Mouse (Mus musculus) liver, adult 2 months (tissue): ENCODE results near the gene Cckbr. TPM values are rescaled to one million over a fixed set of nuclear protein-coding genes. Genes with fewer than 3 reads are reported as not detected.
"Not testable (repeated sequence)": the region's sequence is repeated elsewhere in the genome, so short reads cannot be mapped to it uniquely, and the experiment has no call there.

Experiments used
- DNase-seq: peaks from one replicate; pipeline ENCODE4 v3.0.0-alpha.2; 2011; ENCODE audit warnings: low read depth, low spot score; ENCODE audit errors: extremely low read depth
- H3K27ac ChIP-seq: fragments of 200-500 bp; replicated peaks from 2 replicates; pipeline ENCODE4 v1.5.1; 2012; ENCODE audit warnings: low read depth, mild to moderate bottlenecking, control low read depth, inconsistent platforms, low read length; ENCODE audit not compliant: insufficient read depth
- H3K27me3 ChIP-seq: fragments of 200-500 bp; 2 replicates; pipeline ENCODE4 v1.6.1; 2012; ENCODE audit warnings: mild to moderate bottlenecking, moderate library complexity, low read length, inconsistent platforms; ENCODE audit not compliant: control insufficient read depth, insufficient read depth
- H3K36me3 ChIP-seq: fragments of 200-500 bp; 2 replicates; pipeline ENCODE4 v1.6.1; 2012; ENCODE audit warnings: low read length, inconsistent platforms; ENCODE audit not compliant: control insufficient read depth, insufficient read depth
- H3K4me1 ChIP-seq: fragments of 200-500 bp; 2 replicates; pipeline ENCODE4 v1.6.1; 2011; ENCODE audit warnings: low read length; ENCODE audit not compliant: control insufficient read depth, insufficient read depth
- H3K4me3 ChIP-seq: fragments of 200-500 bp; 2 replicates; pipeline ENCODE4 v1.5.1; 2011; ENCODE audit warnings: low read depth, mild to moderate bottlenecking, control low read depth, low read length, moderate library complexity; ENCODE audit not compliant: insufficient read depth
- H3K79me2 ChIP-seq: fragments of 200-500 bp; 2 replicates; pipeline ENCODE4 v1.6.1; 2012; ENCODE audit warnings: inconsistent platforms, mild to moderate bottlenecking, low read length, moderate library complexity; ENCODE audit not compliant: control insufficient read depth, insufficient read depth
- H3K9ac ChIP-seq: fragments of 200-500 bp; 2 replicates; pipeline ENCODE4 v1.6.1; 2012; ENCODE audit warnings: low read depth, mild to moderate bottlenecking, control low read depth, inconsistent platforms, low read length
- CTCF ChIP-seq: fragments of 200-500 bp; IDR thresholded peaks from 2 replicates; pipeline ENCODE4 v1.5.1; 2011; ENCODE audit warnings: low read depth, low read length, control low read depth
- POLR2A ChIP-seq: fragments of 200-500 bp; IDR thresholded peaks from 2 replicates; pipeline ENCODE4 v1.6.1; 2011; ENCODE audit warnings: low read length, control low read depth; ENCODE audit not compliant: insufficient read depth; ENCODE audit errors: extremely low read depth
- WGBS: fragments of 180-500 bp; shearing (Covaris S2); methylation state at CpG from one replicate; pipeline ENCODE4 v1.1.7; 2018; 5-methylcytosine and 5-hydroxymethylcytosine counted together
- polyA plus RNA-seq: library from polyadenylated mRNA; depleted of rRNA; stranded (reverse); fragments of >200 nt; gene quantifications from 2 replicates; pipeline ENCODE4 v1.2.3, GENCODE M21; 2012
- total RNA-seq: library from RNA; depleted of rRNA; stranded (reverse); fragments of >200 nt; gene quantifications from 2 replicates; pipeline ENCODE4 v1.2.3, GENCODE M21; 2014

The Cckbr gene
- total and polyA plus RNA-seq, 2 experiments, result not detected

DNA sequence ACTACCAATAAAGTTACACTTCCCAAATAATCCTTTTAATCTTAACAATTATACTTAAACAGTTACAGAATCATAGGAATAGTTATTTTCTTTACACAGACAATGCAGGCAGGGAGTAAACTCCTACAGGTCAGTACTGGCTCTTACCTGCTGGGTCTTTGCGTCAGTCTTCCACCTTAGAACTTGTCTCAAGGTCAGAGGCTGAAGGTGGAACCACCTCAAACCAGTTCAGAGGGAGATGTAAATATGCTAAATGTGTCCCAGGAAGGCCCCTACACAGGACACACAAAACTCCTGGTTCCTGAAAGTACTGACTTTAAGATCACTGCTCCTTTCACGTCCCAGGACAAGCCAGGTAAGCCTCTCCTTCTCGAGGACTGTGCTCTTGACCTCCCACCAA, 19.5 kb downstream of the Cckbr start:
- H3K79me2 ChIP-seq, result no peaks in the 10 kb centered on the region
- no peak for DNase-seq
- H3K4me3 ChIP-seq, result no peak overlapping the region
- H3K36me3 ChIP-seq, result no peaks in the 10 kb centered on the region
- no peak overlapping the region for H3K9ac ChIP-seq
- H3K27me3 ChIP-seq, result no peaks in the 10 kb centered on the region
- H3K27ac ChIP-seq, result no peak overlapping the region
- no peak for TF ChIP-seq POLR2A
- TF ChIP-seq CTCF, result no peak
- WGBS, result 77% methylated on average over 3 of the region's 3 CpGs
- H3K4me1 ChIP-seq, result no peaks in the 10 kb centered on the region

DNA sequence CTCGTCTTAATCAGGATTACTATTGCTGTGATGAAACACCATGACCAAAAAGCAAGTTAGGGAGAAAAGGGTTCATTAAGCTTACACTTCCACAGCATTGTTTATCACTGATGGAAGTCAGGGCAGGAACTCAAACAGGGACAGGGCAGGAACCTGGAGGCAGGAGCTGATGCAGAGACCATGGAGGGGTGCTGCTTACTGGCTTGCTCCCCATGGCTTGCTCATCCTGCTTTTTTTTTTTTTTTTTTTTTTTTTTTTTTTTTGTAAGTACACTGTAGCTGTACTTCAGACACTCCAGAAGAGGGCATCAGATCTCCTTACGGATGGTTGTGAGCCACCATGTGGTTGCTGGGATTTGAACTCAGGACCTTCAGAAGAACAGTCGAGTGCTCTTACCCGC, 27.8 kb downstream of the Cckbr start:
- H3K79me2 ChIP-seq, H3K27ac ChIP-seq, H3K27me3 ChIP-seq, H3K9ac ChIP-seq, DNase-seq, H3K4me1 ChIP-seq, H3K4me3 ChIP-seq, H3K36me3 ChIP-seq: not testable (repeated sequence)
- 76% methylated on average over 4 of the region's 4 CpGs for WGBS

DNA sequence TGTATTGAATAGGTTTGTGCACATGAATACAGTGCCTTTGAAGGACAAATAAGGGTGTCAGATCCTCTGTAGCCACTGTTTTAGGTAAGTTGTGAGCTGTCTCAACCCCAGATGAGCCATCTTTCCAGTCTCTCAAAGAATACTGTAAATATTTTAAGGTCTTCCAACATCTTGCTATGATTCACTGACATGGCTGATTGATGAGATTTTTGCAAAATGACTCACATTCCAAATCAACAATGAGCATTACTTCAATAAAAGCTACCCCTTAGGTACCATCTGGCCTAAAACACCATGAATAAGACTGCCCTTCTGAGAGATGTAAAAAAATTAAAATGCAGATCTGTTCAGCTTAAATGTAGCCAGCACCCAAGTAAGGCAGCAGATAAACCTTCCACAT, 33.0 kb downstream of the Cckbr start:
- no peak overlapping the region for H3K27ac ChIP-seq
- H3K79me2 ChIP-seq, result no peaks in the 10 kb centered on the region
- no peaks in the 10 kb centered on the region for H3K4me1 ChIP-seq
- TF ChIP-seq POLR2A (no peak), CTCF (no peak)
- H3K4me3 ChIP-seq, result no peak overlapping the region
- H3K27me3 ChIP-seq, result no peaks in the 10 kb centered on the region
- DNase-seq, result no peak
- H3K36me3 ChIP-seq, result no peaks in the 10 kb centered on the region
- H3K9ac ChIP-seq, result no peak overlapping the region

DNA sequence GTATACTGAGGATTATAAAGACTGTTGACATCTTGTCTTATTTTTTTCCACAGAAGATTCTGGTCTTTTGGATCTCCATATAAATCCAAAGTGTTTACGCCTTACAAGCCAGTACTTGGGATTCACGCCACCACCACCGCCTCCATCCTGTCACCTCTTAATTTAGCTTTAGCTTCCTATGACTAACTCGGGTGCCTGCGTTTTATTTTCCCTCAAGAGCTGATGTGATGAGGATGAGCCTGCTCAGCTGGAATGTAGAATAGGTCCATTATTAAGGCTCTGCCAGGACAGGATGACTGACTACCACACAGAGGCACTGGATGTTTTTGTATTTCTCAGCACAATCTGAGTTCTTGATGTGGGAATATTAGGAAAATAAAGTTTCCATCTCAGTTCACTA, 40.0 kb downstream of the Cckbr start:
- 82% methylated on average over 5 of the region's 5 CpGs for WGBS

DNA sequence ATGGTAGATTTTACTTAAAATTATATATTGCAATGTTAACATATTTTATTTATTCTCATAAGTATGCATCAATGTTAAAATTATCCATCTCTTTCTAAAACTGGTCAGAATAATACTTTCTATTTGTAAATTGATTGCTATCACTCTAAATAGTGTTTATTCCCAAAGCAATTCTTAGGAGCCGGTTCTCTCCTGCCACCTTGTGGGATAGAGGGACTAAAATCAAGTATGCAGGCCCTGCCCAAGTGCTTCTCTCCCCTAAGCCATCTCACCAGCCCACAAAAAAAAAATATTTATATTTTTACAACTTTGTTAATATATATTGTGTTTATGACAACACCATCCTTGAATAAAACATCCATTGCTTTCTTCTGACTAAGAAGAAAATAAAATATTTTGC, 47.1 kb downstream of the Cckbr start:
- WGBS, result 54% methylated on average over 1 of the region's 1 CpGs
- TF ChIP-seq CTCF (no peak), POLR2A (no peak)
- no peak overlapping the region for H3K9ac ChIP-seq
- H3K4me3 ChIP-seq, result no peak overlapping the region
- no peak for DNase-seq
- H3K4me1 ChIP-seq, result no peaks in the 10 kb centered on the region
- no peaks in the 10 kb centered on the region for H3K27me3 ChIP-seq
- no peak overlapping the region for H3K27ac ChIP-seq
- H3K79me2 ChIP-seq, result no peaks in the 10 kb centered on the region
- H3K36me3 ChIP-seq, result no peaks in the 10 kb centered on the region

More for the DNA sequence above, 40.0 kb downstream of the Cckbr start:
- H3K27me3 ChIP-seq, H3K36me3 ChIP-seq, H3K4me3 ChIP-seq, H3K79me2 ChIP-seq, H3K27ac ChIP-seq, DNase-seq, H3K9ac ChIP-seq, H3K4me1 ChIP-seq: not testable (repeated sequence)

DNA sequence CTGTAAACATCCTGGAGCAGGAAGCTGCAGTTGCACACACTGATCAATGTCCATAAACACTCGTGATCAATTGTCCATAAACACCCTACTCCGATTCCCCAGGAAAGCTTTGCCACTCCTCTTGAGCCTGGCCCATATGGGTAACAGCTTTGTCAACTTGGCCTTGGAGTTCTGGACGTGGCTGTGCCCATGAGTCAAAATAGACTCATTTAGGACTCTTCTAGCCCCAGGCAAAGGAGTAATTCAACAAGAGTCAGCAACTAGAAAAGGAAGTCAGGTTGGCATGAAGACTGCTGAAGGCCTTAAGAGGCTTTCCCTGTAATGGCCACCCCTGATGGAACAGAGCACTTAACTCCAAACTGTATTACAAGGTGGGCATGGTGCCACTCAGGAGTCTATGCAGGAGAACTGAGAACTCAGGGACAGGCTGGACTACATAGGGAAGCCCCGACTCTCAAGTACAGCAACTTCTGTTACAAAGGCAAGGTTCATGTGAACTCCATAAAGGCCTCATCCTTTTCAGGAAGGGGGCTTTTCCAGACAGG, 49.3 kb downstream of the Cckbr start:
- Histone ChIP-seq H3K9ac (no peak overlapping the region), H3K36me3 (no peaks in the 10 kb centered on the region), H3K27me3 (no peaks in the 10 kb centered on the region), H3K79me2 (no peaks in the 10 kb centered on the region), H3K4me3 (no peak overlapping the region), H3K27ac (no peak overlapping the region), H3K4me1 (no peaks in the 10 kb centered on the region)
- WGBS, result 72% methylated on average over 4 of the region's 4 CpGs
- DNase-seq, result no peak
- TF ChIP-seq CTCF, result no peak
- TF ChIP-seq POLR2A, result no peak
